Mouse (Mus musculus) stomach, embryonic 14.5 days (tissue): ENCODE results near the gene Ywhag. TPM values are rescaled to one million over a fixed set of nuclear protein-coding genes. Genes with fewer than 3 reads are reported as not detected.

Source experiments
- ATAC-seq: fragments of 200-750 bp; cut with Nextera tagmentation; 2 replicates; pipeline ENCODE4 v1.8.0; 2017; ENCODE audit warnings: low read depth, moderate TSS enrichment; ENCODE audit not compliant: insufficient number of reproducible peaks, insufficient read depth, low FRiP score
- H3K27ac ChIP-seq: fragments of 300-500 bp; sonication (generic); 2 replicates; pipeline ENCODE4 v1.5.1; 2014; ENCODE audit warnings: mild to moderate bottlenecking, low read length, moderate library complexity, mixed read lengths
- H3K27me3 ChIP-seq: fragments of 300-500 bp; sonication (generic); 2 replicates; pipeline ENCODE4 v1.6.1; 2014; ENCODE audit warnings: low read length, control low read depth, mixed read lengths; ENCODE audit not compliant: control insufficient read depth, insufficient read depth
- H3K36me3 ChIP-seq: fragments of 300-500 bp; sonication (generic); 2 replicates; pipeline ENCODE4 v1.6.1; 2014; ENCODE audit warnings: mild to moderate bottlenecking, control low read depth, low read length, moderate library complexity, mixed read lengths; ENCODE audit not compliant: control insufficient read depth, insufficient read depth
- H3K4me1 ChIP-seq: fragments of 300-500 bp; sonication (generic); 2 replicates; pipeline ENCODE4 v1.6.1; 2014; ENCODE audit warnings: low read length, control low read depth, mixed read lengths; ENCODE audit not compliant: control insufficient read depth, insufficient read depth
- H3K4me2 ChIP-seq: fragments of 300-500 bp; sonication (generic); replicated peaks from 2 replicates; pipeline ENCODE4 v1.6.1; 2014; ENCODE audit warnings: low read depth, low read length, control low read depth
- H3K4me3 ChIP-seq: fragments of 300-500 bp; sonication (generic); 2 replicates; pipeline ENCODE4 v1.5.1; 2014; ENCODE audit warnings: low read depth, low read length, control low read depth
- H3K9ac ChIP-seq: fragments of 300-500 bp; sonication (generic); replicated peaks from 2 replicates; pipeline ENCODE4 v1.6.1; 2014; ENCODE audit warnings: low read depth, mild to moderate bottlenecking, control low read depth, low read length, moderate library complexity, mixed read lengths
- H3K9me3 ChIP-seq: fragments of 300-500 bp; sonication (generic); 2 replicates; pipeline ENCODE4 v1.6.1; 2016; ENCODE audit warnings: low read depth, low read length, control low read depth; ENCODE audit not compliant: control insufficient read depth
- WGBS: fragments of 180-500 bp; shearing (Covaris S2); extraction: QIAGEN DNeasy Blood & Tissue Kit; methylation state at CpG from one replicate; pipeline ENCODE4 v1.1.7; 2014; 5-methylcytosine and 5-hydroxymethylcytosine counted together
- polyA plus RNA-seq: library from polyadenylated mRNA; unstranded; fragments of >200 nt; fragmentation: Nextera tagmentation; extraction: Ambion mirVana; gene quantifications from 2 replicates; pipeline ENCODE4 v1.2.1, GENCODE M21; 2014

Ywhag gene
- polyA plus RNA-seq, 1 experiment from 2014 or later: 101 TPM

DNA sequence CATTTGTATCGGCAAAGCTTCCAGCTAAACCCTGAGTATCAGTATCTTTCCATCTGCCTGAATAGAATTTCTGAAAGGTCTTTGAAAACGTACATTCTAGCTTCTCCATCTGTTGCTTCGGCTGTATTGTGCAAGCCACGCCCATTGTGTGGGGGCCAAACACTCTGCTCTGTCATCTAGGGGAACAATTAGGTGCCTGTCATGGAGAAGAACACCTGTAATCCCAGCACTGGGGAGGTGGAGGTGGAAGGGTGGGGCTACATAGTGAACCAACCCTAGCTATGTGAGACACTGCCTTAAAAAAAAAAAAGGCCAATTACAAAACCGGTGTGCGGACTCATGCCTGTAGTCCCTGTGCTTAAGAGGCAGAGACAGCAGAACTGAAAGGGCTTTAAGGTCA is 8.3 kb upstream of the Ywhag start:
- Histone ChIP-seq H3K36me3 (no peaks in the 10 kb centered on the region), H3K27me3 (no peaks in the 10 kb centered on the region), H3K4me1 (peaks cover 7% of the 10 kb centered on the region), H3K9me3 (no peaks in the 10 kb centered on the region), H3K27ac (no peak overlapping the region), H3K9ac (no peak overlapping the region), H3K4me2 (no peak overlapping the region), H3K4me3 (no peak overlapping the region)
- WGBS: 65% methylated on average over 6 of the region's 6 CpGs
- no peak for ATAC-seq

GRCm38 (mm10) chr5:135940587-135940986 is 6.2 kb upstream of the Ywhag start:
- Histone ChIP-seq H3K27ac (no peak overlapping the region), H3K36me3 (no peaks in the 10 kb centered on the region), H3K9me3 (no peaks in the 10 kb centered on the region), H3K4me3 (no peak overlapping the region), H3K4me1 (no peaks in the 10 kb centered on the region), H3K4me2 (no peak overlapping the region), H3K9ac (no peak overlapping the region), H3K27me3 (no peaks in the 10 kb centered on the region)
- 60% methylated on average over 5 of the region's 5 CpGs for WGBS
- no peak for ATAC-seq

- H3K27ac ChIP-seq: no peak overlapping the region
- peaks cover 18% of the 10 kb centered on the region for H3K36me3 ChIP-seq
- WGBS: 82% methylated on average over 6 of the region's 6 CpGs
- 0 out of 2 replicates have a peak, but pooled peaks cover 3% of the 10 kb centered on the region for H3K4me1 ChIP-seq
- ATAC-seq: no peak
- no peak overlapping the region for H3K4me3 ChIP-seq
- H3K9ac ChIP-seq: no peak overlapping the region
- H3K4me2 ChIP-seq: no peak overlapping the region
- no peaks in the 10 kb centered on the region for H3K9me3 ChIP-seq
- no peaks in the 10 kb centered on the region for H3K27me3 ChIP-seq
Observed at GRCm38 (mm10) chr5:135935641-135936190, 1.3 kb upstream of the Ywhag start.

- 54% methylated on average over 7 of the region's 7 CpGs for WGBS
- Histone ChIP-seq H3K4me2 (peak overlapping the region; percentile 26), H3K9me3 (no peaks in the 10 kb centered on the region), H3K36me3 (peaks cover 23% of the 10 kb centered on the region), H3K4me3 (0 out of 2 replicates have a peak overlapping the region, but pooled peaks have one; percentile 57), H3K4me1 (0 out of 2 replicates have a peak, but pooled peaks cover 3% of the 10 kb centered on the region), H3K27me3 (no peaks in the 10 kb centered on the region), H3K27ac (peak overlapping the region; percentile 74; the same call in 1 of the 2 replicates), H3K9ac (no peak overlapping the region)
- ATAC-seq: peak; percentile 23
Observed at GRCm38 (mm10) chr5:135935176-135935523, 734 bp upstream of the Ywhag start.

- H3K27me3 ChIP-seq: no peaks in the 10 kb centered on the region
- H3K9ac ChIP-seq: peak overlapping the region; percentile 50
- H3K4me1 ChIP-seq: 0 out of 2 replicates have a peak, but pooled peaks cover 3% of the 10 kb centered on the region
- ATAC-seq: peak; percentile 66; the same call in 1 of the 2 replicates
- no peaks in the 10 kb centered on the region for H3K9me3 ChIP-seq
- H3K36me3 ChIP-seq: peaks cover 33% of the 10 kb centered on the region
- H3K4me3 ChIP-seq: peak overlapping the region; percentile 57
- H3K27ac ChIP-seq: peak overlapping the region; percentile 97
- WGBS: under 1% methylated on average over 35 of the region's 35 CpGs
- H3K4me2 ChIP-seq: peak overlapping the region; percentile 67
Observed at GRCm38 (mm10) chr5:135933900-135934441, 445 bp downstream of the Ywhag start.

- ATAC-seq: no peak
- 6% methylated on average over 12 of the region's 12 CpGs for WGBS
- peak overlapping the region; percentile 67 for H3K4me2 ChIP-seq
- H3K9me3 ChIP-seq: no peaks in the 10 kb centered on the region
- peak overlapping the region; percentile 50 for H3K9ac ChIP-seq
- 0 out of 2 replicates have a peak, but pooled peaks cover 3% of the 10 kb centered on the region for H3K4me1 ChIP-seq
- H3K27me3 ChIP-seq: no peaks in the 10 kb centered on the region
- peak overlapping the region; percentile 57 for H3K4me3 ChIP-seq
- H3K36me3 ChIP-seq: peaks cover 33% of the 10 kb centered on the region
- peak overlapping the region; percentile 97 for H3K27ac ChIP-seq
Observed at GRCm38 (mm10) chr5:135933222-135933899, 1.1 kb downstream of the Ywhag start.

DNA sequence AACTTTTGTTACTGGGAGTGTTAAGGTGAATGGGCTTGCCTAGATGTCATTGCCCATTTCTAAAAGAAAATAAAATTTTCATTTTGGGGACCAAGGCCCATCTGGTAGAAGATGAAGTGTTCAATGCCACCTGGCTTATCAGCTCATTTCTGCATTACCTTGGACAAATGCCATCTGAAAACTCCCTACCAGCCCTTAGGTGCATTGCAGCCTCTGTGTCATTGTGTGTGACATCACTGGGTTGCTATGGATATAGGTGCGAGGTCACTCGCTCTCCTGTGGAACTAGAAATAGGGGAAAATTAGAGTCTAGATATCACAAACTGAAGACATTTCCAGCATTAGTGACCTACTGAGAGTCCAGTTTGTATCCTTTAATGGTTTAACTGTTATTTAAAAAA is 2.1 kb downstream of the Ywhag start:
- Histone ChIP-seq H3K4me1 (0 out of 2 replicates have a peak, but pooled peaks cover 3% of the 10 kb centered on the region), H3K4me2 (0 out of 2 replicates have a peak overlapping the region, but pooled peaks have one; percentile 23), H3K27ac (no peak overlapping the region), H3K9ac (no peak overlapping the region), H3K4me3 (no peak overlapping the region), H3K27me3 (no peaks in the 10 kb centered on the region), H3K9me3 (no peaks in the 10 kb centered on the region), H3K36me3 (peaks cover 36% of the 10 kb centered on the region)
- no peak for ATAC-seq
- WGBS: 90% methylated on average over 2 of the region's 2 CpGs

- H3K9ac ChIP-seq: no peak overlapping the region
- H3K4me1 ChIP-seq: 0 out of 2 replicates have a peak, but pooled peaks cover 3% of the 10 kb centered on the region
- H3K36me3 ChIP-seq: peaks cover 44% of the 10 kb centered on the region
- no peak overlapping the region for H3K4me3 ChIP-seq
- no peak for ATAC-seq
- H3K27me3 ChIP-seq: no peaks in the 10 kb centered on the region
- no peak overlapping the region for H3K27ac ChIP-seq
- 88% methylated on average over 9 of the region's 9 CpGs for WGBS
- no peaks in the 10 kb centered on the region for H3K9me3 ChIP-seq
- H3K4me2 ChIP-seq: no peak overlapping the region
Observed at GRCm38 (mm10) chr5:135931526-135931925, 2.9 kb downstream of the Ywhag start.
